Mouse (Mus musculus) monocyte, adult 2 months (primary cell): ENCODE measurements around the gene St3gal4.
A peak's percentile ranks its signal among the peaks of the same experiment; 100 is the strongest.

ENCODE experiments used
- DNase-seq, 2 experiments: peaks; one replicate each; pipeline ENCODE4 v3.0.0; 2022; ENCODE audit warnings: low spot score in 2 of 2, low read depth in 1 of 2

St3gal4 gene

DNA sequence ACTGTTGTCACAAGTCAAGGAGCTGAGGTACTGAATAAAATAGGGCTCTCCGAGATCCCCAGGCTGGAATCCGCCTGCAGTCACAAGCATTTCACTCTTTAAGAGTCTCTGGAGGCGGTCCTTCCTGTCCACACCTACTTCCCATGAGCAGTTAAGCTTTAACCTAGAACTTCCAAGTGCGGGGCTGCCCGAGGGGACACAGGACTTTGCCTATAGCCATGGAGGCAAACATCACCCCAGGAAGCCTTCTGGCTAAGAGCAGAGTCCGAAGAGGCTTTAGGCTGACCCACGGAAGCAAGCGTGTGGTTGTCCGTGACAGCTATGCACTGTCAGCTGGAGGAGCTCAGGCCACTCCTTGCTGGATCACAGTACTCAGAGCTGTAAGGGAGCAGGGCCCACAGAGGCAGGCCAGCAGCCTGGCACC is 9.9 kb upstream of the St3gal4 start:
- no peak for DNase-seq

DNA sequence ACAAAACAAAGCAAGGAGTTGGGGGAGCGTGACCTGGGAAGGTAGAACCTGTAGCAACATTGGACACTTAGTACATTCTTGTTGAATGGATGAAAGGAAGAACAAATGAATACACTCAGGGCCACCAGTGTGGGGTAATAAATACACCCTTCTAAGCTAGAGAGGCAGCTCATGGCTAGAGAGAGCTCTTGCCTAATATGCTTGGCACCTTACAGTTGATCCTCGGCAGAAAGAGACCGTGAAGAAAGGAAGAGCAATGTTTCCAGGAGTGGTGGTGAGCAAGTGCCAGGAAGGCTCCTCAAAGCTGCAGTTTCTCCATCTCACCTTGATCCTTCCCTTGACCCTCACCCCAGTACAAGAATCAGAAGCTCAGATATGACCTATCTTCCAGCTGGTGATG is 9.5 kb upstream of the St3gal4 start:
- DNase-seq = no peak

- no peak for DNase-seq
Observed at GRCm38 (mm10) chr9:35127561-35127960, 8.5 kb upstream of the St3gal4 start.

DNA sequence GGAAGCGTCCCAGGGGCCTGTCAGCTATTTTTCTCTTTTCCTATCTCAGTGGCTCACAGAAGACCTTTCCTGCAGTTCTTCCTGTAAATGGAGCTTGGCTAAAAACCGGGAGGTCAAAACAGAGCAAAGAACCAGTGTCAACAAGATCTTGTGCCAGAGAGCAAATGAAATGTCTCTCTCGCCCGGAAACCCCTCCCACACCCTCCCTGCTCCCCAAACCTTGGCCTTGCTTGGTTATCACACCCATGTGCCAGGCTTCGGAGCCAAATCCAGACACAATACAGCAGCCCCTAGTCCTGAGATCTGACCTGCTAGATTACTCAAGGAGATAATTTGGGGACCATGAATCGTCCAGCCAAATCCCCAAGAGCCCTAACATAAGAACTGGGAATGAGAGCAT is 8.1 kb upstream of the St3gal4 start:
- no peak for DNase-seq

DNA sequence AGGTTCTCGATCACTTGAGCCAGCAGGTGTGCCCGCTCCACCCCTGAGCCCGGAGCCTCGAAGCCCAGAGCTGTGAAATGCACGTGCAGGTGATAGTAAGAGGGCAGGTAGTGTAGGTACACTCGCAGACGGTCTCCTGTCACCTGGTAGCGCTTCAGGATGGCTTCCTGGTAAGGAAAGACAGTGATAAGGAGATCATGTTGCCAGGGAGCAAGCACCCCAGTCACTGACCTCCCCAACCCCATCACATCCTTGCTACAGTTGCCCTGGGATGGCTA is 5.5 kb upstream of the St3gal4 start:
- DNase-seq = no peak

GRCm38 (mm10) chr9:35123804-35124677 is 5.0 kb upstream of the St3gal4 start:
- peak; percentile 38 to 73 for DNase-seq

GRCm38 (mm10) chr9:35123456-35123803 is 4.4 kb upstream of the St3gal4 start:
- DNase-seq = no peak

DNA sequence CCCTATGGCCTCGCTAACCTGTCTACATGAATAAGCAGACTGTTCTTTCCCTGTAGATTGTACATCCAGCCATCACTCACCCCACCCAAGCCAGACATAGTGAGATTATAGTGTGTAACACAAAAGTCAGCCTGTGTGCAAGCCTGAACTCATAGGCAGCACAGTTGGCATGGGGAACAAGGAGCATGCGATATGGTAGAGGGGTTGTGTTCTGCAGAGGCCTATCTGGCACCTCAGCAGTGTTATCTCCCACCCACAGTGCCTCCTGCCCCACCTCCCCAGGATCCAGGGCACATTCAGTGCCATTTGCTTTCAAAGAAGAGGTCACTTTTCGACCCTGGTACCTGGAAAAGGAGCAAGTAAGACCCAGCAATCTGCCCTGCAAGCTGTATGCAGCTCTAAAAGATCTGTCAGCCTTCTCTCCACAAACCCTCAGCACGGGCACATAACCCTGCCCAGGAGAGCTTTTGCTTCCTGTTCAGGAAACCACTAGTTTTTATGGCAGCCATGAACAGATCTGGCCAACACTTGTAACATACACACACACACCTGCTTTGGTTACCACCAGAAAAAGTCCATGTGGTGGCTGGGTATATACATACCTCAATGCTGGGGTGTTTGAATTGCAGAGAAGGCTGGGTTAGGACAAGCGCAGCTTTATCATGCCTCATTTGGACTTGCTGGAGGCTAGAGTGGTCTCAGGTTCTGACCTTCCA is 3.6 kb upstream of the St3gal4 start:
- DNase-seq = no peak

DNA sequence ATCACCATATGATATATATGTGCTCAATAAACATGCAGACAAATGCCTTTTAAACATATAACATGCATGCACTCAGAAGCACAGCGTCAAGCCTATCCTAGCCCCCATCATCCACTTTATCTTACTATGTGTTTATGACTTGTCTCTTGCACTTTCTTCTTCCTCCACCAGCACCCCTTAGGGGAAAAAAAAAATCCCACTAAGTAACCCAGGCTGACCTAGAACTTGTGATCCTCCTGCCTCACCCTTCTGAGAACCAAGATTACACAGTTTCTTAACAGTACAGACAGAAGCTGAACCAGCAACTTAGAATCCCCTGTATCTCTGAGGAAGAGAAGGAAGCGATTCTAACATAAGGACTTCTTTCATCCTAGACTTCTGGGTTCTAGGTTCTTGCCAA is 505 bp downstream of the St3gal4 start:
- no peak for DNase-seq

GRCm38 (mm10) chr9:35117384-35118295 is 1.4 kb downstream of the St3gal4 start:
- DNase-seq = no peak

- DNase-seq = peak in 1 of 2 experiments; percentile 44
Observed at GRCm38 (mm10) chr9:35116391-35117381, 2.4 kb downstream of the St3gal4 start.

GRCm38 (mm10) chr9:35115804-35116203 is 3.3 kb downstream of the St3gal4 start:
- DNase-seq = no peak

GRCm38 (mm10) chr9:35115299-35115698 is 3.8 kb downstream of the St3gal4 start:
- DNase-seq = no peak

DNA sequence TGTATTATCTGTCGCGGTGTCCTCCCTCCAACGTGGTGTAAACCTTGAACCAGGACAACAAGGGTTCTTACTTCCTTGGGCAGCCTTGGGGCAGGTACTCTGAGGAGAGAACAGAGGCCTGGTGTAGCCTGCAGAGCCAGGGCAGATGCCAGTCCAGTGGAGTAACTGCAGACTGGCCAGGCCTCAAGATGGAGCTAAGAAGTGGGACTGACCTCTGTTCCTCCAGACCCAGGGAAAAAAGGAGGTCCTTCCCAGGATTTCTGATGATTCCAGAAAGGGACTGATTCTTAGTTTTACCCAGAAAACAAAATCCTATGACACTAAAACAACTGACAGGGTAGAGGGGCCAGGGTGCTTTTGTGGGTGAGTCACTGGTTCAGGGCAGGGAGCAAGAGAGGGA is 4.8 kb downstream of the St3gal4 start:
- no peak for DNase-seq

DNA sequence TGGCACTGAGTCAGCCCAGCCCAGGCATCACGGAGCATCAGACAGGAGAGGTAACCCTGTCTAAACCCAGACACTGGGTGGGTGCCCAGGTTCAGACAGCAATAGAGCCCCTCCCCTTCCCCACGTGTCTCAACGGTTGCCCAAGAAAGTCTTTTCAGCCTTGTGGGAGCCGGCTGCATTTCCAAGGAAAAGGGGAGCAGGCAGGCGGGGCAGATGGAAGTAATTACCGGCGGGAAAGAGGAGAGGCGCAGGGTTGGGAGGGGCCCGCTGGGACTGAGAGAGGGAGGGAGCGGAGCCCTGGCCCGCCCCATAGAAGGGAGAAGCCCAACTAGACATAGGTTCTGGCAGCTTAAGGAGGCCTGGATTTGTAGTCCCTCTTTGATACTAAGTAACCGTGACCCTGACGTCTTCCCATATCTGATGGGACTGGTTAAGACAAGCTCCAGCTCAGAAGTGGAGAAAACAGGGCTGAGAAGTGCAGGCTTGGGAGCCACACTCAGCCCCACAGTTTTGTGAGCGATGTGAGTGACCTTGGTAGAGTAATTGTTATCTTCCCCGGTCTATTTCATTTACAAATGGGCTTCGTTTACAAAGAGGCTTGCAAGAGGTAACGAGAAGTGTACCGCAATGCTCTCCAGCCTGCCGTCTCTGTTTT is 7.0 kb downstream of the St3gal4 start:
- no peak for DNase-seq

DNA sequence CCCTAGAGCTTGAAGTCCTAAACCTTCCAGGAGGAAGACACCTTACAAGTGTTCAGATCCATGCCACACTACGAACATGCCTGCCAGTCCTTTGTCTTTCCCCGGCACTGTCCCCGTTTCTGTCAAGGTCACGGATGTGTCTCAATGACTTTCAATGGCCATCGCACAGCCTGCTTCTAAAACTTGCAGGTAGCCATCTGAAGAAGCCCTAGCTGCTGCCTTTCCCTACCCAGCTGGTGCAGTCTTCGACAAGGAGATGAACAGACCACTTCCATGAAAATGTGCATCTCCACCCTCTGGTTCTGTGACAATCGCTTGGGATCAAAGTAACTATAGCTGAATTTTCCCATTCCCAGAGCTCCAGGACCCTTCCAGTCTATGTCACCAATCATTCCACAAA is 7.6 kb downstream of the St3gal4 start:
- DNase-seq = no peak

DNA sequence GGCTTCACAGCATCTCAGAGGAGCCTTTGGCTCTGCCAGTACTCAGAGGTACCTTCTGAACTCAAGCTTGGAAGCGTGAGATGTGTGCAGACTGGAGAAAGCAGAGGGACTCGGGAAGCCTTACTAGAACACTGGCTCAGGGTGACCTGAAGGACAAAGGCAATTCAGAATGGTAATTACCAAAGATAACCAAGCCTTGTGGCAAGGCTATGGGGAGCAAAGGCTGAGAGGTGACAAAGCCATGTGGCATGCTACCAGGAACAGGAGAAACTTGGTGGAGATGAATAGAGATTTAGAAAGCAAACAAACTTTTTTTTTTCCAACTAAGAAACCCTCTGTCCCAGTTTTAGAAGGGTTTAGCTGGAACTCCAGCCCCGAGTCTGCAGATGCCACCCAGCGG is 8.5 kb downstream of the St3gal4 start:
- no peak for DNase-seq

- no peak for DNase-seq
Observed at GRCm38 (mm10) chr9:35110051-35110450, 9.0 kb downstream of the St3gal4 start.

GRCm38 (mm10) chr9:35108916-35109315 is 10.2 kb downstream of the St3gal4 start:
- DNase-seq = no peak

GRCm38 (mm10) chr9:35108066-35108465 is 11.0 kb downstream of the St3gal4 start:
- no peak for DNase-seq
